Mouse (Mus musculus) forebrain, embryonic 12.5 days (tissue): ENCODE measurements around the gene Cntnap2. TPM values are rescaled to one million over a fixed set of nuclear protein-coding genes. Genes with fewer than 3 reads are reported as not detected.
A peak's percentile ranks its signal among the peaks of the same experiment; 100 is the strongest.
"Not testable (repeated sequence)": the region's sequence is repeated elsewhere in the genome, so short reads cannot be mapped to it uniquely, and the experiment has no call there.

Experiments used
- ATAC-seq: fragments of 200-750 bp; cut with Nextera tagmentation; 2 replicates; pipeline ENCODE4 v1.8.0; 2017; ENCODE audit warnings: moderate TSS enrichment; ENCODE audit not compliant: low FRiP score
- H3K27ac ChIP-seq: fragments of 300-500 bp; sonication (generic); 2 replicates; pipeline ENCODE4 v1.5.1; 2016; ENCODE audit warnings: mild to moderate bottlenecking
- H3K27me3 ChIP-seq: fragments of 300-500 bp; sonication (generic); 2 replicates; pipeline ENCODE4 v1.6.1; 2016; ENCODE audit warnings: mild to moderate bottlenecking
- H3K36me3 ChIP-seq: fragments of 300-500 bp; sonication (generic); replicated peaks from 2 replicates; pipeline ENCODE4 v1.6.1; 2016; ENCODE audit warnings: mild to moderate bottlenecking
- H3K4me1 ChIP-seq: fragments of 300-500 bp; sonication (generic); 2 replicates; pipeline ENCODE4 v1.6.1; 2016
- H3K4me2 ChIP-seq: fragments of 300-500 bp; sonication (generic); 2 replicates; pipeline ENCODE4 v1.6.1; 2016; ENCODE audit warnings: mild to moderate bottlenecking, moderate library complexity
- H3K4me3 ChIP-seq: fragments of 300-500 bp; sonication (generic); replicated peaks from 2 replicates; pipeline ENCODE4 v1.5.1; 2016; ENCODE audit warnings: mild to moderate bottlenecking
- H3K9ac ChIP-seq: fragments of 300-500 bp; sonication (generic); 2 replicates; pipeline ENCODE4 v1.6.1; 2016; ENCODE audit warnings: mild to moderate bottlenecking
- H3K9me3 ChIP-seq: fragments of 300-500 bp; sonication (generic); 2 replicates; pipeline ENCODE4 v1.6.1; 2016
- WGBS: fragments of 180-500 bp; shearing (Covaris S2); methylation state at CpG from one replicate; pipeline ENCODE4 v1.1.7; 2016; 5-methylcytosine and 5-hydroxymethylcytosine counted together
- polyA plus RNA-seq: library from polyadenylated mRNA; unstranded; fragments of >200 nt; fragmentation: Nextera tagmentation; extraction: Ambion mirVana; gene quantifications from 2 replicates; pipeline ENCODE4 v1.2.1, GENCODE M21; 2016

The Cntnap2 gene
- polyA plus RNA-seq, 1 experiment from 2014 or later, result 99.3 TPM

GRCm38 (mm10) chr6:46420349-46420748 lies 1361.2 kb downstream of the Cntnap2 start:
- no peaks in the 10 kb centered on the region for H3K4me1 ChIP-seq
- H3K27ac ChIP-seq, result no peak overlapping the region
- no peak overlapping the region for H3K9ac ChIP-seq
- H3K9me3 ChIP-seq, result no peaks in the 10 kb centered on the region
- no peak for ATAC-seq
- H3K36me3 ChIP-seq, result no peaks in the 10 kb centered on the region
- H3K27me3 ChIP-seq, result no peaks in the 10 kb centered on the region
- H3K4me3 ChIP-seq, result no peak overlapping the region
- no peak overlapping the region for H3K4me2 ChIP-seq

GRCm38 (mm10) chr6:46428231-46428630 lies 1369.1 kb downstream of the Cntnap2 start:
- Histone ChIP-seq H3K4me1 (no peaks in the 10 kb centered on the region), H3K9ac (no peak overlapping the region), H3K36me3 (no peaks in the 10 kb centered on the region), H3K27me3 (no peaks in the 10 kb centered on the region), H3K4me2 (no peak overlapping the region), H3K27ac (no peak overlapping the region), H3K4me3 (no peak overlapping the region), H3K9me3 (no peaks in the 10 kb centered on the region)
- no peak for ATAC-seq
- 46% methylated on average over 5 of the region's 5 CpGs for WGBS

DNA sequence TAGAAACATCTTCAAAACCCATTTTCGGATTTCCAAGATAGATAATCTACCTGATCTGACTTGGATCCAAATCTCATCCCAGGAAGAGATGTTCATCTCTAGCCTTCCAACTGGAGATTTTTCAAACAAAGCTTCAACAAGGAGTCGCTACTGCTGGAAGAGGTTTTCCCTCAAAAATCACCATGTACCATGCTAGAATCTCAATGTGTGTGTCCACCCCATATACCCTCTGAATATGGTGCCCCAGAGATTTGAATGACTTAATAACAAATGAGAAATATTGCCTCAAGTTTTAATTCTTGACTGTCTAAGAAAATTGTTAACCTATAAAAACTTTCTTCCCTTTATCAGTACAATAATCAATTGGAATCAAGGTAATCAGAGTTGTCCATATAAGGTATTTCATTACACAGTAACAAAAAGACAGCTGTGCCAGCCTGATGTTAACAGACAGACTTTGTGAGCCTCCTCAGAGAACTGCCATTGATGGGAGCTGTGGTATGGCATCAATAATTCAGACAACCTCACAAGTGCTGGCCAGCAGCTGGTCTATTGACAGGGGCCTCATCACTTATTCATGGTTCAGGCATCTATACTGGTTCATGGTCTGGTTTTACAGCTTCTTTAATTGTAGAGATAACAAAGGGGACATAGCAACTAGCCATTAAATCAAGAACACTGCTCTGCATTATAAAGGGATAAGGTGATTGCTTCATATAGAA lies 1391.9 kb downstream of the Cntnap2 start:
- H3K4me3 ChIP-seq, result no peak overlapping the region
- ATAC-seq, result no peak
- no peaks in the 10 kb centered on the region for H3K36me3 ChIP-seq
- 94% methylated on average over 2 of the region's 2 CpGs for WGBS
- no peaks in the 10 kb centered on the region for H3K9me3 ChIP-seq
- no peak overlapping the region for H3K27ac ChIP-seq
- no peak overlapping the region for H3K9ac ChIP-seq
- no peaks in the 10 kb centered on the region for H3K27me3 ChIP-seq
- H3K4me1 ChIP-seq, result no peaks in the 10 kb centered on the region
- no peak overlapping the region for H3K4me2 ChIP-seq

- Histone ChIP-seq H3K4me3 (no peak overlapping the region), H3K9ac (no peak overlapping the region), H3K4me2 (no peak overlapping the region), H3K27me3 (no peaks in the 10 kb centered on the region), H3K9me3 (no peaks in the 10 kb centered on the region), H3K27ac (no peak overlapping the region), H3K4me1 (no peaks in the 10 kb centered on the region), H3K36me3 (no peaks in the 10 kb centered on the region)
- ATAC-seq, result no peak
- WGBS, result 75% methylated on average over 4 of the region's 4 CpGs
Measured at GRCm38 (mm10) chr6:46472683-46473082, 1413.5 kb downstream of the Cntnap2 start.

GRCm38 (mm10) chr6:46484392-46484791 lies 1425.2 kb downstream of the Cntnap2 start:
- no peaks in the 10 kb centered on the region for H3K36me3 ChIP-seq
- ATAC-seq, result no peak
- H3K4me2 ChIP-seq, result no peak overlapping the region
- H3K4me3 ChIP-seq, result no peak overlapping the region
- 67% methylated on average over 3 of the region's 3 CpGs for WGBS
- no peak overlapping the region for H3K27ac ChIP-seq
- H3K4me1 ChIP-seq, result no peaks in the 10 kb centered on the region
- no peak overlapping the region for H3K9ac ChIP-seq
- no peaks in the 10 kb centered on the region for H3K27me3 ChIP-seq
- H3K9me3 ChIP-seq, result no peaks in the 10 kb centered on the region

DNA sequence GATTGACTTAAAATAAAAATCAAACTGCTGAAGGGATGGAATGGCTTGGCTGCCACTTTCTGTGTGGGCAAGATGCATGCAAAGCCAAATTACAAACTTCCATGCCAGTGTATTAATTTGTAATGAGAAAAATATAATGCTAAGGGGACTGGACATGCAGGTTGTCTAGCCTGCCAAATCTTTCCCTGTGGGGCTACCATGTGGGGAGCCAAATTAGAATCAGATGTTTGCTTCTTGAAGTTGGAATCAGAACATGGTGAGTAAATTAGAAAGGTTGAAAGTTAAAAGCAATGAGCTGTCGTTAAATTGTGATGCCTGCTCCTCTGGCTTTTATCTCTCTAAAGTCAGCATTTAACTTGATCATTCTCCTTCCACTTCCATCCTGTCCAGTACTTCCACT lies 1443.6 kb downstream of the Cntnap2 start:
- no peak for ATAC-seq
- no peaks in the 10 kb centered on the region for H3K4me1 ChIP-seq
- no peak overlapping the region for H3K4me3 ChIP-seq
- H3K9ac ChIP-seq, result no peak overlapping the region
- no peaks in the 10 kb centered on the region for H3K36me3 ChIP-seq
- no peak overlapping the region for H3K27ac ChIP-seq
- H3K9me3 ChIP-seq, result no peaks in the 10 kb centered on the region
- 82% methylated on average over 1 of the region's 1 CpGs for WGBS
- no peak overlapping the region for H3K4me2 ChIP-seq
- H3K27me3 ChIP-seq, result no peaks in the 10 kb centered on the region

GRCm38 (mm10) chr6:46512841-46513240 lies 1453.7 kb downstream of the Cntnap2 start:
- WGBS, result 85% methylated on average over 1 of the region's 1 CpGs
- Histone ChIP-seq H3K9me3 (no peaks in the 10 kb centered on the region), H3K27me3 (no peaks in the 10 kb centered on the region), H3K9ac (no peak overlapping the region), H3K4me1 (no peaks in the 10 kb centered on the region), H3K27ac (no peak overlapping the region), H3K4me2 (no peak overlapping the region), H3K36me3 (no peaks in the 10 kb centered on the region), H3K4me3 (no peak overlapping the region)
- no peak for ATAC-seq

GRCm38 (mm10) chr6:46537586-46537985 lies 1478.4 kb downstream of the Cntnap2 start:
- not testable (repeated sequence) for H3K4me1 ChIP-seq

DNA sequence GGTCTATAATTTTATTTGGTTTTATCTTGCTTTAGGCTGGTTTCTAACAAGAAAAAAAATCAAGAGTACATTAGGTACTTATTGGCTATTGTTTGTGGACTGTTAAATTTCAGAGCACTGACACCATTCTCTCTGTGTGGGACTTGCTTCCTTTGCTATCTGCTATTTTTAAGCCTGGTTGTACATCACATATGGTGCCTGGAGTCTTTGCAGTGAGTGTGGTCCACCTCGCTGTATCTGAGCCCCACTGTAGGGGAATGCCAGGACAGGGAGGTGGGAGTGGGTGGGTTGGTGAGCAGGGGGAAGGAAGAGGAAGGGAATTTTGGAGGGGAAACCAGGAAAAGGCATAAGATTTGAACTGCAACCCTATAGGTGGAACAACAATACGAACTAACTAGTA lies 1504.3 kb downstream of the Cntnap2 start:
- no peaks in the 10 kb centered on the region for H3K36me3 ChIP-seq
- H3K4me3 ChIP-seq, result no peak overlapping the region
- no peaks in the 10 kb centered on the region for H3K4me1 ChIP-seq
- no peak overlapping the region for H3K9ac ChIP-seq
- no peak overlapping the region for H3K27ac ChIP-seq
- no peak for ATAC-seq
- WGBS, result 88% methylated on average over 2 of the region's 2 CpGs
- H3K27me3 ChIP-seq, result no peaks in the 10 kb centered on the region
- no peaks in the 10 kb centered on the region for H3K9me3 ChIP-seq
- no peak overlapping the region for H3K4me2 ChIP-seq

More at GRCm38 (mm10) chr6:46537586-46537985, 1478.4 kb downstream of the Cntnap2 start:
- WGBS, result 89% methylated on average over 2 of the region's 2 CpGs
- not testable (repeated sequence) for H3K4me3 ChIP-seq, H3K9me3 ChIP-seq, H3K9ac ChIP-seq, H3K27ac ChIP-seq, H3K27me3 ChIP-seq, ATAC-seq, H3K4me2 ChIP-seq, H3K36me3 ChIP-seq

DNA sequence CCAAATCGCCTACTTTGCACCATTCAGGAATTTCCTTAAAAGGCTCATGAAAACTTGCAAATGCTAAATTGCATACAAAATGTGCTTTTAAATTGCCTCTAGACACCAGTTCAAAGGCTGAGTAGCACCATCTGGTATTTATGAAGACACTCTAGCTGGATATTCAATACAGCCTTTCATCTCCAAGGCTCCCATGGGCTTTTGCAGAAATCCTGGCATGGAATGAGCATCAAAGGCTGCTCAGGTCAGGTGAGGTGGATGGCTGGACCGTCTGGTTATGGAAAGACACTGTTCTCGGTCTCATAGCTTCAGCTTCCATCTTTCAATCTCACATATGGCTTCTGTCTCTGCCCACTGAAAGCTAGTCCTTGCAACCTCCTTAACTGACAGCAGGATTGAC lies 1515.9 kb downstream of the Cntnap2 start:
- Histone ChIP-seq H3K4me1 (no peaks in the 10 kb centered on the region), H3K4me3 (no peak overlapping the region), H3K9ac (no peak overlapping the region), H3K36me3 (no peaks in the 10 kb centered on the region), H3K27me3 (no peaks in the 10 kb centered on the region), H3K27ac (no peak overlapping the region), H3K9me3 (no peaks in the 10 kb centered on the region), H3K4me2 (no peak overlapping the region)
- ATAC-seq, result no peak
- WGBS, result 65% methylated on average over 3 of the region's 3 CpGs

- no peak overlapping the region for H3K4me2 ChIP-seq
- no peak overlapping the region for H3K4me3 ChIP-seq
- no peak overlapping the region for H3K9ac ChIP-seq
- H3K4me1 ChIP-seq, result no peaks in the 10 kb centered on the region
- H3K9me3 ChIP-seq, result no peaks in the 10 kb centered on the region
- H3K36me3 ChIP-seq, result no peaks in the 10 kb centered on the region
- no peak overlapping the region for H3K27ac ChIP-seq
- peak; percentile 33; the same call in 1 of the 2 replicates for ATAC-seq
- no peaks in the 10 kb centered on the region for H3K27me3 ChIP-seq
Measured at GRCm38 (mm10) chr6:46612365-46612764, 1553.2 kb downstream of the Cntnap2 start.

DNA sequence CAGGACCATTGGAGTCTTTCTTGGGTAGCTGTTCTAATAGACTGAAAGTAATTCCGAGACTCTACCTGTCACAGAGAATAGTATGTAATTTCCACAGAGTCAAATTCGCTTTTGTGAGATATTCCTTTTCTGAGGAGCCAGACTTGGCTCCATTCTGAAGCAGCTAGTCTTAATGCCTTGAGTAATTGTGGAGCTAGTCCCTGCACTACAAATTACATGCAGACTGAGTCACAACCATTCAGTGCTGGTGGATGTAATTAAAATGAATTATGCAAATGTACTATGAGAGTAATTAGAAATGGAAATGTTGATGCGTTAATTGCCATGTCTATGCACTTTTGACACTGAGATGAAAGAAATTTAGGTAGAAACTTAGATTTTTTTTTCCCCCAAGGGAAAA lies 1553.7 kb downstream of the Cntnap2 start:
- no peaks in the 10 kb centered on the region for H3K27me3 ChIP-seq
- H3K27ac ChIP-seq, result no peak overlapping the region
- H3K36me3 ChIP-seq, result no peaks in the 10 kb centered on the region
- no peak overlapping the region for H3K4me2 ChIP-seq
- no peaks in the 10 kb centered on the region for H3K9me3 ChIP-seq
- peak; percentile 72; the same call in 1 of the 2 replicates for ATAC-seq
- 66% methylated on average over 3 of the region's 3 CpGs for WGBS
- H3K9ac ChIP-seq, result no peak overlapping the region
- no peak overlapping the region for H3K4me3 ChIP-seq
- H3K4me1 ChIP-seq, result no peaks in the 10 kb centered on the region

DNA sequence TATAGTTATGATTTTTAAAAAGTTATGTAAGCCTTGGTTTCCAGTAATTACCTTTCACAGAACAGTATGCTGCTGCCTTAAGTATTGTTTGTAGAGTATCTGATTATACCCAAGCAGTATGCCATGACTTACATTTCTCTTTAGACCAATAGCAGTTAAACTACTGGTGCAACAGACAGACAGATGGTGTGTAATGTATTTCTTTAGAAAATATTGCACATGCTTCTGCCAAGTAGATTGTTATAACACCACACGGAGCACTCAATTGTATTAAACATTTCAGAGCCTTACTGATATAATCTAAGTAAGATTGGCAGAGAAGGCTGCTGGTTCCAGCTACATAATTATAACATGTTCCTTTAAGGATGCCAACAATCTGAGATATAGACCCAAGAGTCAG lies 1609.9 kb downstream of the Cntnap2 start:
- Histone ChIP-seq H3K4me3 (no peak overlapping the region), H3K27ac (no peak overlapping the region), H3K9ac (no peak overlapping the region), H3K9me3 (no peaks in the 10 kb centered on the region), H3K4me1 (no peaks in the 10 kb centered on the region), H3K27me3 (no peaks in the 10 kb centered on the region), H3K4me2 (no peak overlapping the region), H3K36me3 (no peaks in the 10 kb centered on the region)
- ATAC-seq, result no peak
- WGBS, result 72% methylated on average over 1 of the region's 1 CpGs
